Mouse (Mus musculus): ENCODE measurements around the gene Prl8a2. TPM values are rescaled to one million over a fixed set of nuclear protein-coding genes. Genes with fewer than 3 reads are reported as not detected.

Gene Prl8a2
- not detected in 2 replicates for polyA plus RNA-seq (2014; fragmentation: Nextera tagmentation; extraction: Ambion mirVana)

- DNase-seq (ENCODE audit: low spot score), result no peak
- ATAC-seq (ENCODE audit: low read depth), result no peak
- Histone ChIP-seq H3K9me3 (ENCODE audit: control insufficient read depth, low read length) (no peaks in the 10 kb centered on the region), H3K36me3 (ENCODE audit: control insufficient read depth, insufficient read depth, low read length) (no peaks in the 10 kb centered on the region), H3K9ac (ENCODE audit: low read depth, low read length) (no peak within 1 kb of the TSS), H3K27me3 (replicated peaks; ENCODE audit: control insufficient read depth, insufficient read depth, low read length) (no peaks in the 10 kb centered on the region), H3K27ac (replicated peaks; ENCODE audit: low read depth, low read length) (no peak within 1 kb of the TSS), H3K4me2 (ENCODE audit: low read depth, low read length) (no peak within 1 kb of the TSS), H3K4me1 (ENCODE audit: control insufficient read depth, insufficient read depth, low read length) (no peaks in the 10 kb centered on the region), H3K4me3 (ENCODE audit: low read depth, low read length) (no peak within 1 kb of the TSS)
- WGBS, result 68% methylated on average over 2 of the region's 2 CpGs
Measured at GRCm38 (mm10) chr13:27345373-27345772, at the start of gene Prl8a2. Gene Prl8a2, plus strand, starts transcription at chr13:27345673.

GRCm38 (mm10) chr13:27312334-27313225 lies 32.9 kb upstream of the Prl8a2 start, which contains the start of gene Prl6a1:
Gene Prl6a1, plus strand, starts transcription at chr13:27312627.
- 73% methylated on average over 7 of the region's 7 CpGs for WGBS
- H3K4me1 ChIP-seq (ENCODE audit: control insufficient read depth, insufficient read depth, low read length), result no peaks in the 10 kb centered on the region
- DNase-seq (ENCODE audit: low spot score), result no peak

GRCm38 (mm10) chr13:27334989-27335388 lies 10.5 kb upstream of the Prl8a2 start:
- Histone ChIP-seq H3K4me3 (ENCODE audit: low read depth, low read length) (no peak overlapping the region), H3K27me3 (replicated peaks; ENCODE audit: control insufficient read depth, insufficient read depth, low read length) (no peaks in the 10 kb centered on the region), H3K9me3 (ENCODE audit: control insufficient read depth, low read length) (no peaks in the 10 kb centered on the region), H3K9ac (ENCODE audit: low read depth, low read length) (no peak overlapping the region), H3K4me2 (ENCODE audit: low read depth, low read length) (no peak overlapping the region), H3K27ac (replicated peaks; ENCODE audit: low read depth, low read length) (no peak overlapping the region), H3K36me3 (ENCODE audit: control insufficient read depth, insufficient read depth, low read length) (no peaks in the 10 kb centered on the region), H3K4me1 (ENCODE audit: control insufficient read depth, insufficient read depth, low read length) (no peaks in the 10 kb centered on the region)
- WGBS, result 85% methylated on average over 1 of the region's 1 CpGs
- DNase-seq (ENCODE audit: low spot score), result no peak
- no peak for ATAC-seq (ENCODE audit: low read depth)

More at GRCm38 (mm10) chr13:27312334-27313225, 32.9 kb upstream of the Prl8a2 start, which contains the start of gene Prl6a1:
- H3K9me3 ChIP-seq (ENCODE audit: control insufficient read depth, low read length), result no peaks in the 10 kb centered on the region
- no peak within 1 kb of the TSS for H3K4me2 ChIP-seq (ENCODE audit: low read depth, low read length)
- no peaks in the 10 kb centered on the region for H3K36me3 ChIP-seq (ENCODE audit: control insufficient read depth, insufficient read depth, low read length)
- no peak for ATAC-seq (ENCODE audit: low read depth)
- no peak within 1 kb of the TSS for H3K9ac ChIP-seq (ENCODE audit: low read depth, low read length)
- no peak within 1 kb of the TSS for H3K4me3 ChIP-seq (ENCODE audit: low read depth, low read length)
- H3K27ac ChIP-seq (replicated peaks; ENCODE audit: low read depth, low read length), result no peak within 1 kb of the TSS
- no peaks in the 10 kb centered on the region for H3K27me3 ChIP-seq (replicated peaks; ENCODE audit: control insufficient read depth, insufficient read depth, low read length)

- WGBS, result 54% methylated on average over 3 of the region's 3 CpGs
- Histone ChIP-seq H3K4me3 (ENCODE audit: low read depth, low read length) (no peak overlapping the region), H3K27ac (replicated peaks; ENCODE audit: low read depth, low read length) (no peak overlapping the region), H3K9me3 (ENCODE audit: control insufficient read depth, low read length) (no peaks in the 10 kb centered on the region), H3K4me1 (ENCODE audit: control insufficient read depth, insufficient read depth, low read length) (no peaks in the 10 kb centered on the region), H3K9ac (ENCODE audit: low read depth, low read length) (no peak overlapping the region), H3K27me3 (replicated peaks; ENCODE audit: control insufficient read depth, insufficient read depth, low read length) (no peaks in the 10 kb centered on the region), H3K36me3 (ENCODE audit: control insufficient read depth, insufficient read depth, low read length) (no peaks in the 10 kb centered on the region), H3K4me2 (ENCODE audit: low read depth, low read length) (no peak overlapping the region)
- DNase-seq (ENCODE audit: low spot score) (peak; percentile 14), ATAC-seq (ENCODE audit: low read depth) (no peak)
Measured at GRCm38 (mm10) chr13:27342733-27343275, 2.7 kb upstream of the Prl8a2 start.

GRCm38 (mm10) chr13:27390746-27391145 lies 45.3 kb downstream of the Prl8a2 start, which contains the start of gene Prl2b1:
Gene Prl2b1, minus strand, starts transcription at chr13:27390846.
- Histone ChIP-seq H3K4me3 (ENCODE audit: low read depth, low read length) (no peak within 1 kb of the TSS), H3K9me3 (ENCODE audit: control insufficient read depth, low read length) (no peaks in the 10 kb centered on the region), H3K4me2 (ENCODE audit: low read depth, low read length) (no peak within 1 kb of the TSS), H3K36me3 (ENCODE audit: control insufficient read depth, insufficient read depth, low read length) (no peaks in the 10 kb centered on the region), H3K27ac (replicated peaks; ENCODE audit: low read depth, low read length) (no peak within 1 kb of the TSS), H3K4me1 (ENCODE audit: control insufficient read depth, insufficient read depth, low read length) (no peaks in the 10 kb centered on the region), H3K9ac (ENCODE audit: low read depth, low read length) (no peak within 1 kb of the TSS), H3K27me3 (replicated peaks; ENCODE audit: control insufficient read depth, insufficient read depth, low read length) (no peaks in the 10 kb centered on the region)
- 65% methylated on average over 6 of the region's 6 CpGs for WGBS
- DNase-seq (ENCODE audit: low spot score) (no peak), ATAC-seq (ENCODE audit: low read depth) (no peak)

- H3K9ac ChIP-seq (ENCODE audit: low read depth, low read length), result no peak overlapping the region
- peak; percentile 63 for DNase-seq (ENCODE audit: low spot score)
- H3K4me1 ChIP-seq (ENCODE audit: control insufficient read depth, insufficient read depth, low read length), result no peaks in the 10 kb centered on the region
- H3K9me3 ChIP-seq (ENCODE audit: control insufficient read depth, low read length), result no peaks in the 10 kb centered on the region
- H3K4me2 ChIP-seq (ENCODE audit: low read depth, low read length), result no peak overlapping the region
- ATAC-seq (ENCODE audit: low read depth), result no peak
- no peak overlapping the region for H3K4me3 ChIP-seq (ENCODE audit: low read depth, low read length)
- WGBS, result 81% methylated on average over 7 of the region's 7 CpGs
- no peaks in the 10 kb centered on the region for H3K36me3 ChIP-seq (ENCODE audit: control insufficient read depth, insufficient read depth, low read length)
- no peak overlapping the region for H3K27ac ChIP-seq (replicated peaks; ENCODE audit: low read depth, low read length)
- no peaks in the 10 kb centered on the region for H3K27me3 ChIP-seq (replicated peaks; ENCODE audit: control insufficient read depth, insufficient read depth, low read length)
Measured at GRCm38 (mm10) chr13:27399061-27399724, 53.7 kb downstream of the Prl8a2 start.

Other genes with a start within 250 kb of the Prl8a2 start
- gene Prl3d2, start 224.0 kb upstream of the Prl8a2 start, polyA plus RNA-seq (2014; fragmentation: Nextera tagmentation; extraction: Ambion mirVana), result not detected in 2 replicates
- not detected in 2 replicates for gene Prl3d3, start 188.9 kb upstream of the Prl8a2 start, polyA plus RNA-seq (2014; fragmentation: Nextera tagmentation; extraction: Ambion mirVana)
- not detected in 2 replicates for gene Prl3c1, start 149.0 kb upstream of the Prl8a2 start, polyA plus RNA-seq (2014; fragmentation: Nextera tagmentation; extraction: Ambion mirVana)
- not detected in 2 replicates for gene Prl3b1, start 103.8 kb upstream of the Prl8a2 start, polyA plus RNA-seq (2014; fragmentation: Nextera tagmentation; extraction: Ambion mirVana)
- gene Prl3a1, start 86.2 kb upstream of the Prl8a2 start, polyA plus RNA-seq (2014; fragmentation: Nextera tagmentation; extraction: Ambion mirVana), result not detected in 2 replicates
- gene Prl6a1, start 33.0 kb upstream of the Prl8a2 start, polyA plus RNA-seq (2014; fragmentation: Nextera tagmentation; extraction: Ambion mirVana), result not detected in 2 replicates
- not detected in 2 replicates for gene Prl2b1, start 45.2 kb downstream of the Prl8a2 start, polyA plus RNA-seq (2014; fragmentation: Nextera tagmentation; extraction: Ambion mirVana)
- not detected in 2 replicates for gene Prl8a6, start 93.0 kb downstream of the Prl8a2 start, polyA plus RNA-seq (2014; fragmentation: Nextera tagmentation; extraction: Ambion mirVana)
- gene Prl8a8, start 167.5 kb downstream of the Prl8a2 start, polyA plus RNA-seq (2014; fragmentation: Nextera tagmentation; extraction: Ambion mirVana), result not detected in 2 replicates
- gene Prl8a9, start 218.9 kb downstream of the Prl8a2 start, polyA plus RNA-seq (2014; fragmentation: Nextera tagmentation; extraction: Ambion mirVana), result not detected in 2 replicates
- not detected in 2 replicates for gene Prl8a1, start 236.5 kb downstream of the Prl8a2 start, polyA plus RNA-seq (2014; fragmentation: Nextera tagmentation; extraction: Ambion mirVana)

All from embryonic facial prominence, embryonic 14.5 days (tissue).